Comparison of ENCODE assay signal across 16 mouse cellular contexts in the genomic region with DNA sequence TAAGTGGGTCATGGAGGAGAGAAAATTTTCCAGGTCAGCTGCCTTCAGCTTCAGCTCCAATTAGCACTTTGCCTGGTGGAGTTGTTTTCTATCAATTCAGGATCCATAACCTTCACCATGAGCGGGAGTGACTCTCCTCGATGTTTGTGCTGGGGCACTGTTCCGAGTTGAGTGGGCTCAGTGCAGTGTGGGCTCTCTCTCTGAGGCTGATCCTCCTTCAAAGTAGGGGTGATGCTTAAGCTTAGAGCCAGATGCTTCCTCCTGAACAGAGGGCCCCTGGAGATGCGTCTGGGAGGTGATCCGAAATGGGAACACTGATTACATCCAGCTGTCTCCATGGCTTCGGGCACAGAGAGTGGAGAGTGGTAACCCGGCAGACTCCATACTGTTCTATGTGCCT.
"Had no signal": no experiment of that assay in that cellular context is flagged by ENCODE, and none has a peak within 500 bp of the region (broad histone marks: within the 10 kb centered on the region; RNA-seq: fewer than 3 reads in every experiment).

No protein-coding gene starts in this region.

- H3K4me3 ChIP-seq: limb, embryonic 13.5 days; midbrain, embryonic 15.5 days; neural tube, embryonic 13.5 days; stomach, embryonic 15.5 days had no signal

- H3K4me1 ChIP-seq: stomach, embryonic 15.5 days had no signal

- H3K27me3 ChIP-seq: midbrain, embryonic 15.5 days; neural tube, embryonic 13.5 days; stomach, embryonic 15.5 days had no signal

- H3K4me2 ChIP-seq: limb, embryonic 13.5 days; midbrain, embryonic 11.5 days; midbrain, embryonic 15.5 days; neural tube, embryonic 13.5 days; stomach, embryonic 15.5 days had no signal

- DNase-seq: kidney, adult 18-20 months; kidney, postnatal 10 days; layer of hippocampus, adult 9-11 months; layer of hippocampus, postnatal 36 days; left cerebral cortex, postnatal 4 days; lung, adult 18-20 months; lung, postnatal 4 days; thymus, adult 2 months; thymus, postnatal 25 days had no signal

- H3K9me3 ChIP-seq: limb, embryonic 13.5 days; midbrain, embryonic 15.5 days; neural tube, embryonic 13.5 days; stomach, embryonic 15.5 days had no signal

- H3K36me3 ChIP-seq: limb, embryonic 13.5 days; midbrain, embryonic 15.5 days; neural tube, embryonic 13.5 days; stomach, embryonic 15.5 days had no signal

- ATAC-seq: lung, postnatal 0 days; midbrain, embryonic 15.5 days had no signal

- H3K27ac ChIP-seq: limb, embryonic 13.5 days; liver, embryonic 14.5 days; midbrain, embryonic 15.5 days; neural tube, embryonic 13.5 days; stomach, embryonic 15.5 days had no signal

- H3K9ac ChIP-seq: limb, embryonic 13.5 days; liver, embryonic 14.5 days; midbrain, embryonic 15.5 days; neural tube, embryonic 13.5 days; stomach, embryonic 15.5 days had no signal
